Mouse (Mus musculus) erythroblast, embryonic 14.5 days (primary cell): ENCODE data around the gene F830045P16Rik.

Source experiments
- GATA1 ChIP-seq: IDR thresholded peaks from 2 replicates; pipeline ENCODE4 v1.6.1; 2012; ENCODE audit warnings: low read length, inconsistent platforms, mixed read lengths
- TAL1 ChIP-seq: IDR thresholded peaks from 3 replicates; pipeline ENCODE4 v1.6.1; 2012; ENCODE audit warnings: low read length, inconsistent platforms, mixed read lengths

DNA sequence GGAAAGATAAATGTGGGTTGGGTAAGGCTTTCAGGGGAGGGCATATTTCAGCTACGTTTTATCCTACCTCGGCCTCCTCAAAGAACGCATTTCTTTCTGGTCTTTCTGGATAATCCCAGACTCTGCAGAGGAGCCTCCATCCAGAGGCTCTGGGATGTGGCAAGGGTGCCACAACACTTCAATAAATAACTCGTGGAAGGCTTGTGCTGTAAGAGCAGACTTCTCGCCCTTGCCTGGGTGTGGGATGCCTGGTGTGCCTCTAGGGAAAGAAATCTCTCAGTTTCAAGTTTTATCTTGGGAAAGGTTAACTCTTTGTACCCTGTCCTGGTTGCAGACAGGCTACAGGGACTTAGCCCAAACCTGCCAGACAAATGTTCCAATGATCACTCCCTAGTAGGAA is 33.2 kb upstream of the F830045P16Rik start:
- TF ChIP-seq TAL1 (no peak), GATA1 (no peak)
